Mouse (Mus musculus) brain, embryonic 18.5 days (tissue): ENCODE data around the gene Med12l.

Experiments
- DNase-seq: peaks from one replicate; pipeline ENCODE4 v3.0.0-alpha.2; 2012; ENCODE audit warnings: low read depth, low spot score

The Med12l gene

GRCm38 (mm10) chr3:59296563-59297130 is 291.0 kb downstream of the Med12l start:
- DNase-seq = no peak

DNA sequence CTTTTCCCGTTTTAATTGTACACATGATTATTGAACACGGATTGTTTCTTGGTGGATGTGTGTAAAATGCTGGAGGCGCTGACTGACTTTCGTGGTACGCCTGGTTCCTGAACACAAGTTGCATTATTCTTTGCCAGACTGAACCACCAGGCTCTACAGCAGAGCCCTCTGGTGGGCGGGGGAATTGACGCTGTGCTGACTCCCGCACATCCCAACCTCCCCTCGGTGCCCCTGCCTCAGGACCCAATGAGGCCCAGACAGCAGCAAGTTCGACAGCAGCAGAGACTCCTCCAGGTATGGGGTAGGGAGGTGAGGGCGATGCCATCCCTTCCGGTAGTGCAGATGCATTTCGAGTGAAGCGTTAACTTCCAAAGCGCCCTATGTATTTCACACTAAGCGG is 292.0 kb downstream of the Med12l start:
- DNase-seq = no peak

DNA sequence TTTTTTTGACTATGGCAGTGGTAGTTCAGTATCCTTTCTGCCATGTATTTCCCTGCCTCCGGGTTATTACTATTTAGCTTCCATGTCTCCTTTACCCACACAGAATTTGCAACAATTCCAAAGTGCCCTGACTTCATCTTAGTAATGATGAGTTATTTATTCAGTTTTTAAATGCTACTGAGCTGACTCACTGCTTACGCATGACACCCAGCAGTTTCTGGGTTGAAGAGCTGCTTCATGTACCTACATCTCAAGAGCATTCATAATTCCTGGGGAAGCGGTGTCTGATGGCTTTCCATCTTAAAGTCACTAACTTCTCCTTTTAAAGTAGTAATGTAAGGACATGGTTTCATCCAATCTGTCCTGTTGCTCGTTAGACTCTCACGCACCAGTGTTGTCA is 299.3 kb downstream of the Med12l start:
- DNase-seq = no peak

GRCm38 (mm10) chr3:59305518-59305917 is 299.9 kb downstream of the Med12l start:
- no peak for DNase-seq

DNA sequence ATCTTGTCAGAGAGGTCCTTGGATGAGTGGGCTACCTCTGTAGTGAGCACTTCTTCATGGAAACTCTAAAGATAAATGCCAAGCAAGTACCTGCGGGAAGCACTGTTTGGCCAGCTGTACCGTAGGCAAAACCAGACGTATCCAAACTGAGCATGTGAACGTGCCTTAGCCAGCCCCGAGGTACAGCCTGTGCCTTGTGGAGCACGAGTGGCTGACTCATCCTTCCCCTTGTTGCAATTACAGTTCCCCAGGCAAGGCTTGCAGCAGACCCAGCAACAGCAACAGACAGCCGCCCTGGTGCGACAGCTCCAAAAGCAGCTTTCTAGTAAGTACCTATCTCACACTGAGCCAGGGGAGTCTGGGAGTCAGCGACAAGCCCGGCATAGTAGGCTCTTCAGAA is 307.0 kb downstream of the Med12l start:
- DNase-seq = no peak

DNA sequence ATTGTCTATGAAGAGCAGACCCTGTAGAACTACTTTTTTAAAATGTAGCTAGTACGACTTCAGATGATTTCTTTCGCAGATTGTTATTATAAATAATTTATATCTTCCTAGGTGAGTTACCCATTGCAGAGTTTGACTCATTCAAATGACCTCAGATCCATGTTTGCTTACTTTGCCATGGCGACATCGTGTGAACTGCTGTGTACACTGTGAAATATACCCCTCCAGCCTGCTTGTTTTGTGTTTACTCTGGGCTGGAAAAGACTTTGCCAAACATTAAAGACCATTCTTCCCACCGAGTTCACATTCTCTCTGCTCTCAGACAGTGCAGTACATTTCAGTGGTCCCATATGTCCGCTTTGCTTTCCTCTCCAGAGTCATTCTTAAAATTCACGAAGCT is 310.5 kb downstream of the Med12l start:
- no peak for DNase-seq

- DNase-seq = no peak
These were observed 315.8 kb downstream of the Med12l start for GRCm38 (mm10) chr3:59321278-59321876.

- DNase-seq = no peak
These were observed 322.9 kb downstream of the Med12l start for GRCm38 (mm10) chr3:59328526-59328925.

DNA sequence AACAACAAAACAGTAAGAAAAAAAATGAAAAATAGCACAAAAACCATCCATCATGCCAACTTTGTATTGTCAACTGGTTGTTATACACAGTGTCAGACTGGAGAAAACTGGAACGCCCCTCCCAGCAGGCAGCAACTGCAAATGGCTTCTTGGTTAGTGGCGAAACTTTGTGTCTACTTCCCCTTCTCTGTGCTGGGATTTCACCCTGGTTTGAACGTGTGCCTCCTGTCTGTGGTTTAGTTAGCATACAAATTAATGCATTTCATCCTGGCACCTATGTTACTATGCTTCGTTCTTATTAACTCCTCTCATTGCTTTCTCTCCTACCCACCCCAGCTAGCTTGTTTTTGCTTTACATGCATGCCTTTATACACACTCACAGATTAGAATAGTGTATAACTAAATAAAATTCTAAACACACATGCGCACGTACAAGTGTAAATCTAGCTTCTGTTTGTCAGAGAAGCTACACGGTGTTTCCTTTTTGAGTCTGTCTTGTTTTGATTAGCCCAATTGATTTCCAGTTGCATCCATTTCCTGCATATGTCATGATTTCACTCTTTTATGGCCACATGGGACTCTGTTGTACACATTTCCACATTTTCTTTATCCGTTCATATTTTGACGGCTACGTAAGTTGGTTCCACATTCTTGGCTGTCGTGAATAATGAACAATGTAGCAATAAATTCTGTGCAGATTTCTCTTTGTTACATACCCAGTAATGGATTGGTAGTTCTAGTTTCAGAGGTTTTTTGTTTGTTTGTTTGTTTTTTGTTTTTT is 336.2 kb downstream of the Med12l start:
- DNase-seq = no peak

DNA sequence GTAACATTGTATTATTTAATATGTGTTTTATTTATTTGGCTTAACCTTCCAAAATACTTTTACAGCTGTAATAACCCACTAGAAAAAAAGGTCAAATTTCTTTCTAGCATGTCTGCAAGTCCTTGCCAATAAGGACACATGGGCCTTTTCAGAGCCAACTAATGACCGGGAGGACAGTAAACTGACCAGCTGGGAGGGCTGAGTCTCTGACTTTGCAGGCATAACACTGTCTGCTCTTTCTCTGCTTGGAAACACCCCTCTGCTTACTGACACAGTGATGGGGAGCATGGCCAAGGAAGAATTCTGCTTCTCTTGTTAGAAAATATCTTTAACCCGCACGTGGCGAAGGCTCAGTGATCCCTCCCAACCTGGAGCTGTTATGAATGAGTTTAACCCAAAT is 337.4 kb downstream of the Med12l start:
- DNase-seq = no peak

- peak; percentile 46 for DNase-seq
These were observed 338.7 kb downstream of the Med12l start, which contains the start of gene Igsf10 for GRCm38 (mm10) chr3:59344065-59344905. TSS of gene Igsf10 (minus strand) at chr3:59344394.

DNA sequence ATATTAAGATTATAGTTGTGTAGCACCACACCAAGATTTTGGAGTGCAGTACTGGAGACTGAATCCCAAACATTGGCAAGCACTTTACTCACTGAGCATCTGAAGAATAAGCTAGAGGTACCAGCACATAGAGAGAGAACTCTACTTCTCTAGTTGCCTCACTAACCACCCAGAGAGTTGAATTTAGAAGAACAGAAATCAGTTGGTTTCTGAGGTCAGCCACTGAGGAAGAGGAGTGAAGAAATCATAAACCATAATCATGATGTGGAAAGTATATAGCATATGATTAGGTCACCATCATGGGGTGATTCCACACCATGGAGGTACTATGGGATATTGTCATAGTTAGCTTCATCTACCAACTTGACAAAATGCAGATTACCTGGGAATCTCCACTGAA is 346.1 kb downstream of the Med12l start:
- DNase-seq = no peak

DNA sequence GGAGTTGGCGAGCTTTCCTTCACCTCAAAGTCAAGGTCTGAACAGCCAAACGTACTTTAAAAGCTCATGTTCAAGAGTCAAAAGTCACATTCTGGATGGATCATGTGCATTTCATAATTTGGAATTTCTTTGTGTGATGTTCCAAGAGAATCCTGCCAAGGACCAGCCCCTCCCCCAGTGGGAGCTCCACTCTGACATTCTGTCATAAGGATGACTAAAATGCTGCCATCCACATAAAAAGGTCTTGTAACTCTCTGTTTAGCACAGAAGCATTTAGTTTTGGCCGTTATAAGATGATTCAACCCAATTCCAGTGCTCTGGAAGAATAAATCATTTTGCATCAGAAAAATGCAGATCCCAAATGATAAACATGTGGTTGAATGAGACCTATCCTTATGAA is 348.5 kb downstream of the Med12l start:
- no peak for DNase-seq

DNA sequence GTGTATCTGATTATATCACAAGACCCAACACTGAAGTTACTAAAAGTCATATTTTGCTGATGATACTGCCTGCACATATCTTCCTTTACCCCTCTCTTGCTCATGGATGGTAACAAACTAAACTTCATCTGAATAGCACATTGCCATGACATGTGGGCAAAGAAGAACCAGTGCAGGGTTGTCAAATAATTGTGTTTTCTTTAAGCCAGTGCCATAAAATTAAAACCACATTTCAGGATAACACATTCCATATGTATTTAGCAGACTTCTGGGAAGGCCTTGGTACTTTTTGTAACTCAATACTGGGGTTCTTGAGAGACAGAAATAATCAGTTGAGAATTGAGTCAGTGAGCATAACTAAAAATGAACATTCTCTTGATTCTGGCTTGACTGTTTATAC is 354.5 kb downstream of the Med12l start:
- no peak for DNase-seq

DNA sequence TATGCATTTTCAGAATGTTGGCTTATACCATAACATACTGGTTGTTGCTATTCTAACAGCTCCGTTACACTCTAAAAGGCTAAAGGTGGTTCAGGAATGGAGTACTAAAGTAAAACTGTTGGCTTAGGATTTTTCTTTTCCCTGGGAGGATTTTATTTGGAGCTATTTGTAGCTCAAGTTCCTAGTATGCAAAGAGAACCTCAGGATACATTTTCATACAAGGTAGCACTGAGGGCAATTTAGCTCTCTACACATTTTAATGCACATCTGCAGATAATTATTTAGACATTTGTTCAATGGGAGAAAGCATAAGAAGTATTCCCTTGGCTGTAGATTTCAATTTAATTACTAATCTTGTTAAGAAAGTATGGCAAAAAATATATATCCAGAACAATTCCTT is 356.3 kb downstream of the Med12l start:
- DNase-seq = no peak
